Comparison of ENCODE assay signal across 18 mouse cellular contexts in genomic region chr16:18462598-18462997, GRCm38 (mm10). TPM values are rescaled to one million over a fixed set of nuclear protein-coding genes. Genes with fewer than 3 reads are reported as not detected.
A peak's percentile ranks its signal among the peaks of the same experiment; 100 is the strongest.
DNase-seq lines count a peak whose midpoint lies in the region; ATAC-seq and TF ChIP-seq lines count a peak whose summit lies in the region.
"Had no signal": no experiment of that assay in that cellular context is flagged by ENCODE, and none has a peak within 500 bp of the region (broad histone marks: within the 10 kb centered on the region; RNA-seq: fewer than 3 reads in every experiment).

No protein-coding gene starts in this region.

- no peaks in the 10 kb centered on the region for H3K9me3 ChIP-seq in hindbrain, embryonic 13.5 days
- no peaks in the 10 kb centered on the region for H3K9me3 ChIP-seq in hindbrain, embryonic 16.5 days (ENCODE audit: control insufficient read depth, low read length)
- no peaks in the 10 kb centered on the region for H3K9me3 ChIP-seq in lung, postnatal 0 days (ENCODE audit: low read length)
- H3K9me3 ChIP-seq: embryonic facial prominence, embryonic 13.5 days; G1E; hindbrain, embryonic 12.5 days; liver, embryonic 13.5 days had no signal

- TF ChIP-seq EP300 in lung, postnatal 0 days (IDR thresholded peaks at IDR 0.05), result no peak

- peaks cover 26% of the 10 kb centered on the region for H3K4me1 ChIP-seq in hindbrain, embryonic 13.5 days (replicated peaks)
- peaks cover 14% of the 10 kb centered on the region for H3K4me1 ChIP-seq in hindbrain, embryonic 16.5 days (ENCODE audit: control insufficient read depth, insufficient read depth, low read depth, low read length)
- H3K4me1 ChIP-seq in lung, postnatal 0 days (ENCODE audit: insufficient read depth, low read depth, low read length), result no peaks in the 10 kb centered on the region

- peak; percentile 18 to 48 for DNase-seq in lung, adult 18-20 months
- DNase-seq in lung, postnatal 0 days (ENCODE audit: low spot score), result no peak
- peak; percentile 62 for DNase-seq in lung, postnatal 10 days
- peak; percentile 58 for DNase-seq in thymus, postnatal 14 days
- no peak for DNase-seq in liver
- DNase-seq in urinary bladder, adult 18-20 months (ENCODE audit: low spot score in 2 of 2), result no peak
- DNase-seq: cerebellum, adult 9-10 months; gastrocnemius, postnatal 10 days; layer of hippocampus, adult 9-11 months; liver, embryonic 13.5 days; right cerebral cortex, adult 18-20 months had no signal

- no peak for TF ChIP-seq CTCF in lung, postnatal 0 days (IDR thresholded peaks at IDR 0.05)

- H3K4me2 ChIP-seq in hindbrain, embryonic 13.5 days, result no peak overlapping the region
- H3K4me2 ChIP-seq in hindbrain, embryonic 16.5 days (ENCODE audit: low read length), result no peak overlapping the region
- H3K4me2 ChIP-seq in lung, postnatal 0 days (replicated peaks; ENCODE audit: low read depth, low read length), result no peak overlapping the region
- H3K4me2 ChIP-seq: embryonic facial prominence, embryonic 13.5 days; hindbrain, embryonic 12.5 days; liver, embryonic 13.5 days had no signal

- 67% methylated on average over 8 of the region's 8 CpGs for WGBS in hindbrain, embryonic 13.5 days
- 63% methylated on average over 8 of the region's 8 CpGs for WGBS in hindbrain, embryonic 16.5 days
- WGBS in lung, postnatal 0 days, result 43% methylated on average over 8 of the region's 8 CpGs

- H3K36me3 ChIP-seq in hindbrain, embryonic 13.5 days, result peaks cover 6% of the 10 kb centered on the region
- H3K36me3 ChIP-seq in hindbrain, embryonic 16.5 days (ENCODE audit: control insufficient read depth, insufficient read depth, low read length), result no peaks in the 10 kb centered on the region
- peaks cover 5% of the 10 kb centered on the region; the same call in 1 of the 2 replicates for H3K36me3 ChIP-seq in lung, postnatal 0 days (ENCODE audit: insufficient read depth, low read length)
- H3K36me3 ChIP-seq: embryonic facial prominence, embryonic 13.5 days; hindbrain, embryonic 12.5 days had no signal

- ATAC-seq in hindbrain, embryonic 13.5 days (ENCODE audit: low FRiP score), result no peak
- no peak for ATAC-seq in hindbrain, embryonic 16.5 days
- ATAC-seq in lung, postnatal 0 days, result no peak
- ATAC-seq: intestine, embryonic 16.5 days; midbrain, embryonic 16.5 days had no signal

- H3K27me3 ChIP-seq in hindbrain, embryonic 13.5 days, result peaks cover 57% of the 10 kb centered on the region
- no peaks in the 10 kb centered on the region for H3K27me3 ChIP-seq in hindbrain, embryonic 16.5 days (replicated peaks; ENCODE audit: control insufficient read depth, insufficient read depth, low read length)
- H3K27me3 ChIP-seq in lung, postnatal 0 days (replicated peaks; ENCODE audit: insufficient read depth, low read length), result no peaks in the 10 kb centered on the region
- H3K27me3 ChIP-seq: liver, embryonic 13.5 days had no signal

- no peak overlapping the region for H3K27ac ChIP-seq in hindbrain, embryonic 13.5 days
- H3K27ac ChIP-seq in hindbrain, embryonic 16.5 days (ENCODE audit: low read depth, low read length), result no peak overlapping the region
- H3K27ac ChIP-seq in lung, postnatal 0 days (ENCODE audit: low read length), result no peak overlapping the region
- H3K27ac ChIP-seq: embryonic facial prominence, embryonic 13.5 days; hindbrain, embryonic 12.5 days; liver, embryonic 13.5 days had no signal

- H3K4me3 ChIP-seq in hindbrain, embryonic 13.5 days, result no peak overlapping the region
- no peak overlapping the region for H3K4me3 ChIP-seq in hindbrain, embryonic 16.5 days (ENCODE audit: low read length)
- H3K4me3 ChIP-seq in lung, postnatal 0 days (ENCODE audit: low read depth, low read length), result no peak overlapping the region
- H3K4me3 ChIP-seq: embryonic facial prominence, embryonic 13.5 days; hindbrain, embryonic 12.5 days; liver, embryonic 13.5 days had no signal

- H3K9ac ChIP-seq in hindbrain, embryonic 13.5 days, result 0 out of 2 replicates have a peak overlapping the region, but pooled peaks have one; percentile 2
- no peak overlapping the region for H3K9ac ChIP-seq in hindbrain, embryonic 16.5 days (ENCODE audit: low read depth, low read length)
- no peak overlapping the region for H3K9ac ChIP-seq in lung, postnatal 0 days (replicated peaks; ENCODE audit: low read depth)
- H3K9ac ChIP-seq: embryonic facial prominence, embryonic 13.5 days; hindbrain, embryonic 12.5 days; liver, embryonic 13.5 days had no signal

RNA-seq across cellular contexts. Expression of gene Gnb1l, which starts 35.9 kb away (rescaled TPM):
- 13.7 and 15.8 TPM in 2 replicates for polyA plus RNA-seq in hindbrain, embryonic 13.5 days (2015; fragmentation: Nextera tagmentation; extraction: Ambion mirVana)
- 16.4 and 19.3 TPM in 2 replicates for polyA plus RNA-seq in hindbrain, embryonic 16.5 days (2015; fragmentation: Nextera tagmentation; extraction: Ambion mirVana)
- polyA plus RNA-seq in lung, postnatal 0 days (2015; fragmentation: Nextera tagmentation; extraction: Ambion mirVana), result 8.1 and 8.4 TPM in 2 replicates

RNA-seq across cellular contexts. Expression of gene Comt, which starts 35.9 kb away (rescaled TPM):
- 85.9 and 88.5 TPM in 2 replicates for polyA plus RNA-seq in hindbrain, embryonic 13.5 days (2015; fragmentation: Nextera tagmentation; extraction: Ambion mirVana)
- 119 and 123 TPM in 2 replicates for polyA plus RNA-seq in hindbrain, embryonic 16.5 days (2015; fragmentation: Nextera tagmentation; extraction: Ambion mirVana)
- polyA plus RNA-seq in lung, postnatal 0 days (2015; fragmentation: Nextera tagmentation; extraction: Ambion mirVana), result 109 and 111 TPM in 2 replicates

RNA-seq across cellular contexts. Expression of gene Rtl10, which starts 36.1 kb away (rescaled TPM):
- polyA plus RNA-seq in hindbrain, embryonic 13.5 days (2015; fragmentation: Nextera tagmentation; extraction: Ambion mirVana), result 4.8 and 4.9 TPM in 2 replicates
- polyA plus RNA-seq in hindbrain, embryonic 16.5 days (2015; fragmentation: Nextera tagmentation; extraction: Ambion mirVana), result 3.2 and 3.6 TPM in 2 replicates
- polyA plus RNA-seq in lung, postnatal 0 days (2015; fragmentation: Nextera tagmentation; extraction: Ambion mirVana), result 1.1 TPM in 2 replicates

RNA-seq across cellular contexts. Expression of gene Txnrd2, which starts 36.4 kb away (rescaled TPM):
- polyA plus RNA-seq in hindbrain, embryonic 13.5 days (2015; fragmentation: Nextera tagmentation; extraction: Ambion mirVana), result 26.1 and 27.0 TPM in 2 replicates
- polyA plus RNA-seq in hindbrain, embryonic 16.5 days (2015; fragmentation: Nextera tagmentation; extraction: Ambion mirVana), result 37.5 and 40.6 TPM in 2 replicates
- 20.0 and 20.9 TPM in 2 replicates for polyA plus RNA-seq in lung, postnatal 0 days (2015; fragmentation: Nextera tagmentation; extraction: Ambion mirVana)

Comparison
In these comparisons a context has a peak if more than half of its experiments do, and no peak if none do; other contexts are left out.
1. DNase-seq: peak in lung, adult 18-20 months (2 of 2), lung, postnatal 10 days (single experiment) and thymus, postnatal 14 days (single experiment); none in lung, postnatal 0 days (single experiment), liver (single experiment) and urinary bladder, adult 18-20 months (0 of 2).